Comparison of ENCODE assay signal across 8 mouse cellular contexts in genomic region chr2:49503596-49503995, GRCm38 (mm10). TPM values are rescaled to one million over a fixed set of nuclear protein-coding genes. Genes with fewer than 3 reads are reported as not detected.
DNase-seq lines count a peak whose midpoint lies in the region; TF ChIP-seq lines count a peak whose summit lies in the region.
"Had no signal": no experiment of that assay in that cellular context is flagged by ENCODE, and none has a peak within 500 bp of the region (broad histone marks: within the 10 kb centered on the region; RNA-seq: fewer than 3 reads in every experiment).

No protein-coding gene starts in this region.

- no peak for TF ChIP-seq POLR2A in lung, adult 2 months (IDR thresholded peaks at IDR 0.05; ENCODE audit: borderline replicate concordance, extremely low read depth, low read depth, low read length)

- no peak overlapping the region for H3K4me3 ChIP-seq in lung, adult 2 months (replicated peaks; ENCODE audit: extremely low read depth, low read depth, low read length)
- H3K4me3 ChIP-seq: embryonic facial prominence, embryonic 13.5 days had no signal

- no peak for TF ChIP-seq CTCF in lung, adult 2 months (IDR thresholded peaks at IDR 0.05; ENCODE audit: insufficient read depth, low read length)

- WGBS in lung, adult 2 months = 50% methylated on average over 3 of the region's 3 CpGs

- DNase-seq in lung, adult 18-20 months = peak; percentile 28 to 48
- DNase-seq in lung, adult 2 months = no peak
- DNase-seq in adrenal gland, adult 2 months = peak; percentile 28
- DNase-seq in heart, postnatal 4 days = peak; percentile 62
- peak; percentile 59 for DNase-seq in testis, postnatal 10 days (ENCODE audit: low spot score)
- DNase-seq in cerebellum, adult 9-10 months = no peak
- DNase-seq in frontal cortex, adult 2 months (ENCODE audit: extremely low spot score in 1 of 2, low spot score in 1 of 2) = no peak

- no peaks in the 10 kb centered on the region for H3K4me1 ChIP-seq in lung, adult 2 months (ENCODE audit: control insufficient read depth, insufficient read depth, low read length)
- H3K4me1 ChIP-seq: embryonic facial prominence, embryonic 13.5 days had no signal

RNA-seq across cellular contexts. Expression of gene Epc2, which starts 52.3 kb away (rescaled TPM):
- 7.7 and 8.1 TPM in 2 replicates for polyA plus RNA-seq in lung, adult 2 months (2012; rRNA removed)
- 10 to 100 TPM; 19.3 to 22.1 TPM for total RNA-seq in adrenal gland, adult 2 months (2021)
- 1.7 and 2.4 TPM in 2 replicates for polyA plus RNA-seq in adrenal gland, adult 2 months (2012; rRNA removed)
- 10 to 100 TPM; 23.6 to 24.6 TPM for total RNA-seq in heart, postnatal 4 days (2021)
- 20.5 and 24.5 TPM in 2 replicates for polyA plus RNA-seq in frontal cortex, adult 2 months (2012; rRNA removed)

Comparison
In these comparisons a context has a peak if more than half of its experiments do, and no peak if none do; other contexts are left out.
1. DNase-seq: peak in lung, adult 18-20 months (2 of 2), adrenal gland, adult 2 months (single experiment), heart, postnatal 4 days (single experiment) and testis, postnatal 10 days (single experiment); none in lung, adult 2 months (single experiment), cerebellum, adult 9-10 months (single experiment) and frontal cortex, adult 2 months (0 of 2).